Mouse (Mus musculus) lung, adult 2 months (tissue): Measurements from ENCODE around the gene Gars. TPM values are rescaled to one million over a fixed set of nuclear protein-coding genes. Genes with fewer than 3 reads are reported as not detected.

ENCODE experiments used
- DNase-seq: peaks from one replicate; pipeline ENCODE4 v3.0.0; 2022
- H3K4me1 ChIP-seq: fragments of 200-500 bp; 2 replicates; pipeline ENCODE4 v1.6.1; 2011; ENCODE audit warnings: low read length; ENCODE audit not compliant: control insufficient read depth, insufficient read depth
- H3K4me3 ChIP-seq: fragments of 200-500 bp; replicated peaks from 2 replicates; pipeline ENCODE3; 2011; ENCODE audit warnings: low read depth, mild to moderate bottlenecking, control low read depth, low read length; ENCODE audit errors: extremely low read depth
- CTCF ChIP-seq: fragments of 200-500 bp; IDR thresholded peaks from 2 replicates; pipeline ENCODE4 v1.5.1; 2011; ENCODE audit warnings: mild to moderate bottlenecking, low read length, control low read depth; ENCODE audit not compliant: insufficient read depth
- POLR2A ChIP-seq: fragments of 200-500 bp; IDR thresholded peaks from 2 replicates; pipeline ENCODE4 v1.6.1; 2011; ENCODE audit warnings: low read depth, mild to moderate bottlenecking, control low read depth, low read length, borderline replicate concordance; ENCODE audit errors: extremely low read depth
- WGBS: fragments of 180-500 bp; shearing (Covaris S2); methylation state at CpG from one replicate; pipeline ENCODE4 v1.1.7; 2018; 5-methylcytosine and 5-hydroxymethylcytosine counted together
- polyA plus RNA-seq: library from polyadenylated mRNA; depleted of rRNA; stranded (reverse); fragments of >200 nt; gene quantifications from 2 replicates; pipeline ENCODE4 v1.2.3, GENCODE M21; 2012

Gars gene
- polyA plus RNA-seq, 1 experiment = 32.4 TPM

- no peak for DNase-seq
- TF ChIP-seq POLR2A (no peak), CTCF (no peak)
- 86% methylated on average over 3 of the region's 3 CpGs for WGBS
- no peaks in the 10 kb centered on the region for H3K4me1 ChIP-seq
- H3K4me3 ChIP-seq = no peak overlapping the region
These were observed 19.6 kb downstream of the Gars start for GRCm38 (mm10) chr6:55057427-55057826.

- DNase-seq = no peak
- Histone ChIP-seq H3K4me3 (no peak overlapping the region), H3K4me1 (no peaks in the 10 kb centered on the region)
- 88% methylated on average over 7 of the region's 7 CpGs for whole genome bisulfite sequencing
- TF ChIP-seq CTCF = no peak
- no peak for TF ChIP-seq POLR2A
These were observed 22.5 kb downstream of the Gars start for GRCm38 (mm10) chr6:55060241-55060825.

GRCm38 (mm10) chr6:55061328-55061727 is 23.5 kb downstream of the Gars start:
- TF ChIP-seq CTCF (no peak), POLR2A (no peak)
- 90% methylated on average over 11 of the region's 11 CpGs for WGBS
- Histone ChIP-seq H3K4me1 (no peaks in the 10 kb centered on the region), H3K4me3 (no peak overlapping the region)
- no peak for DNase-seq

GRCm38 (mm10) chr6:55062200-55062599 is 24.4 kb downstream of the Gars start:
- no peak for TF ChIP-seq CTCF
- no peak for TF ChIP-seq POLR2A
- 87% methylated on average over 5 of the region's 5 CpGs for WGBS
- H3K4me3 ChIP-seq = no peak overlapping the region
- no peaks in the 10 kb centered on the region for H3K4me1 ChIP-seq
- no peak for DNase-seq

GRCm38 (mm10) chr6:55063793-55064476 is 26.1 kb downstream of the Gars start:
- WGBS = 89% methylated on average over 9 of the region's 9 CpGs
- Histone ChIP-seq H3K4me3 (no peak overlapping the region), H3K4me1 (no peaks in the 10 kb centered on the region)
- DNase-seq = no peak
- no peak for TF ChIP-seq POLR2A
- TF ChIP-seq CTCF = no peak

- no peak overlapping the region for H3K4me3 ChIP-seq
- no peaks in the 10 kb centered on the region for H3K4me1 ChIP-seq
- TF ChIP-seq POLR2A (no peak), CTCF (no peak)
- no peak for DNase-seq
- WGBS = 92% methylated on average over 7 of the region's 7 CpGs
These were observed 26.6 kb downstream of the Gars start for GRCm38 (mm10) chr6:55064477-55064827.

- Histone ChIP-seq H3K4me3 (no peak overlapping the region), H3K4me1 (no peaks in the 10 kb centered on the region)
- TF ChIP-seq POLR2A (no peak), CTCF (no peak)
- DNase-seq = no peak
- 95% methylated on average over 2 of the region's 2 CpGs for WGBS
These were observed 28.1 kb downstream of the Gars start for GRCm38 (mm10) chr6:55065903-55066302.

- H3K4me3 ChIP-seq = no peak overlapping the region
- H3K4me1 ChIP-seq = no peaks in the 10 kb centered on the region
- no peak for TF ChIP-seq CTCF
- DNase-seq = no peak
- 97% methylated on average over 4 of the region's 4 CpGs for WGBS
These were observed 38.9 kb downstream of the Gars start for GRCm38 (mm10) chr6:55076561-55077255.

GRCm38 (mm10) chr6:55081379-55081778 is 43.6 kb downstream of the Gars start:
- Histone ChIP-seq H3K4me3 (no peak overlapping the region), H3K4me1 (no peaks in the 10 kb centered on the region)
- TF ChIP-seq POLR2A (no peak), CTCF (no peak)
- no peak for DNase-seq
- WGBS = 91% methylated on average over 3 of the region's 3 CpGs

GRCm38 (mm10) chr6:55082261-55083051 is 44.6 kb downstream of the Gars start:
- 67% methylated on average over 7 of the region's 7 CpGs for WGBS
- H3K4me1 ChIP-seq = no peaks in the 10 kb centered on the region
- TF ChIP-seq CTCF = no peak
- TF ChIP-seq POLR2A = no peak
- no peak overlapping the region for H3K4me3 ChIP-seq
- no peak for DNase-seq
